Mouse (Mus musculus): ENCODE data around the gene Lyrm2.

- peak; percentile 89 for TF ChIP-seq POLR2A (IDR thresholded peaks at IDR 0.05; ENCODE audit: control insufficient read depth, low read depth, low read length)
- TF ChIP-seq CTCF (IDR thresholded peaks at IDR 0.05; ENCODE audit: control insufficient read depth, insufficient read depth, insufficient replicate concordance, low read depth, low read length) = no peak
Measured at GRCm38 (mm10) chr4:32799966-32800576, at the start of gene Lyrm2.

Data from testis, adult 2 months (tissue).